Mouse (Mus musculus) neural tube, postnatal 0 days (tissue): ENCODE data around the gene Lce1j. TPM values are rescaled to one million over a fixed set of nuclear protein-coding genes. Genes with fewer than 3 reads are reported as not detected.

Experiments
- polyA plus RNA-seq: library from polyadenylated mRNA; unstranded; fragments of >200 nt; fragmentation: Nextera tagmentation; extraction: Ambion mirVana; gene quantifications from 2 replicates; pipeline ENCODE4 v1.2.1, GENCODE M21; 2015

Lce1j gene
- not detected in 2 replicates for polyA plus RNA-seq

DNA sequence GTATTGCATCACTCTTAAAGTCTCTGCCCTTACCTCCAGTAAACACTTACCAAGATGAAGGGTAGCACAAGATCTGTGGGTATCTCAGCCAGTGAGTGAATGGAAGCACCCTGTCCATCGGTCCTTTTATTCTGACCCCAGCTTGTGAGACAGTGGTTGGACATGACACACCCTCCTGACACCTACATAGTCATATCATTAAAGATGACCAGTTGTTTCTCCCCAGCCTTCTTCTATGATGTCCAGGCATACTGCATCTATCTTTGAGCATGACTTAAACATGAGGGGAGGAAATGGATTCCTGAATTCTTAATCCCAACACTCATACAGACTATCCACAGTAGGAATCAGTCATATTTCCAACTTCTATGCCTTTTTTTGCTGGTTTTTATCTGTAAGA lies at the start of gene Lce1j:
Gene Lce1j, minus strand, starts transcription at position 101 of the 400 bp plus-strand sequence.

DNA sequence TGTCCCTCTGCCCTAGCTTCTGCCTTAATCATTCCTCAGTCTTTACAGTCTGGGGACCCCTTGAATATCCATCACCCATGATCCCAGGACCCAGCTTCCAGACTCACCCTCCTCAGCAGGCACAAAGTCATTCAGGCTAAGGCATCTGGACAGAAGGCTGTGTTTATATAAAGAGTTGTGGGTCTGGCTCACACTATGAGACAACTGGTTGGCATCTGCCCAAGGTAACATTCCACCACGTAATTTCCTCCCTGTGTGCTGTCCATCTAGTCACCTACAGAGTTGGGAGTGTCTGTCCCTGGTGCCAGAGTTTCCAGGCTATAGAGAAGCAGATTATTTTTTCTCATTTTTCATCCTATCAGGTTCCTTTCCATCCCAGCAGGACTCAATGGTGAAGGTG lies 36.8 kb upstream of the Lce1j start, which contains the start of gene Kprp:
Gene Kprp, minus strand, starts transcription at position 140 of the 400 bp plus-strand sequence.

DNA sequence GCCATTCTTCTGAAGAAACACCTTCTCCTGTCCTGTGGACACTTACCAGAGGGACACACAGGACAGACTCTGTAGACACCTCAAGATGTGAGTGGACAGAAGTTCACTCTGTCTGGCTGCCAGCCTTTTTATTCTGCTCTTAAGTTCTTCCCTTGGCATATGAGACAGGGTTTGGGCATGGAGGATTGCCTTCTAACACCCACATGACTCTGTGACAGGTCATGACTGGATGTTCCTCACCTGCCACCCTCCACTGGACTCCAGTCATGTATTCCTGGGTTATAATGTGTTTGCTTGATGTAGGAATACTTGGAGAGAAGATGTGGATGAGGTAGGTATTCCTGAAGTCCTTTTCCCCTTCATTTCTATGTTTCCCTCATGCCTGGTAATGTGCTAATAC lies 17.5 kb upstream of the Lce1j start, which contains the start of gene Lce1k:
Gene Lce1k, minus strand, starts transcription at position 101 of the 400 bp plus-strand sequence.

DNA sequence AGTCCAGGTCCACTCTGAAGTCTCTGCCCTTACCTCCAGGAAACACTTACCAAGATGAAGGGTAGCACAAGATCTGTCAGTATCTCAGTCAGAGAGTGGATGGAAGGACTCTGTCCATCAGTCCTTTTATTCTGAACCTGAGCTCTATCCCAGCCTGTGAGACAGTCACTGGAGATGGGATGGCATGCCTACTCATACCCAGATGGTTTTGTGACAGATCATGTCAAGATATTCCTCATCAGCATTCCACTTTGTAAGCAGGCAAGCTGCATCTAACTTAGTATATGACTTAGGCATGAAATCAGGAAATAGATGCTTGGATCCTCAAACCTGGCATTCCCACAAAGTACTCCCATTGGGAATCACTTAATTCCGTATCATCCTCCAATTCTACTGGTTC lies 11.5 kb downstream of the Lce1j start, which contains the start of gene Lce1i:
Gene Lce1i, minus strand, starts transcription at position 101 of the 400 bp plus-strand sequence.

GRCm38 (mm10) chr3:92764965-92765364 lies 25.3 kb downstream of the Lce1j start, which contains the start of gene Lce1h:
Gene Lce1h (minus strand): TSS chr3:92765065.

GRCm38 (mm10) chr3:92752238-92752637 lies 38.1 kb downstream of the Lce1j start, which contains the start of gene Lce1g:
Gene Lce1g (minus strand): TSS chr3:92752338.

GRCm38 (mm10) chr3:92738996-92739395 lies 51.3 kb downstream of the Lce1j start, which contains the start of gene Gm38119:
Gene Gm38119 (minus strand): TSS chr3:92739096.

Other genes with a start within 250 kb of the Lce1j start
- gene Ivl, start 216.8 kb downstream of the Lce1j start, polyA plus RNA-seq: not detected in 2 replicates
- not detected in 2 replicates for gene Smcp, start 201.5 kb downstream of the Lce1j start, polyA plus RNA-seq
- not detected in 2 replicates for gene 2210017I01Rik, start 183.0 kb downstream of the Lce1j start, polyA plus RNA-seq
- not detected in 2 replicates for gene Lce6a, start 168.9 kb downstream of the Lce1j start, polyA plus RNA-seq
- not detected in 2 replicates for gene Lce1a1, start 142.2 kb downstream of the Lce1j start, polyA plus RNA-seq
- gene Lce1b, start 133.6 kb downstream of the Lce1j start, polyA plus RNA-seq: not detected in 2 replicates
- not detected in 2 replicates for gene Lce1a2, start 120.2 kb downstream of the Lce1j start, polyA plus RNA-seq
- gene Lce1c, start 111.3 kb downstream of the Lce1j start, polyA plus RNA-seq: not detected in 2 replicates
- not detected in 2 replicates for gene Lce1d, start 103.3 kb downstream of the Lce1j start, polyA plus RNA-seq
- not detected in 2 replicates for gene Lce1e, start 81.4 kb downstream of the Lce1j start, polyA plus RNA-seq
- gene Lce1f, start 70.2 kb downstream of the Lce1j start, polyA plus RNA-seq: not detected in 2 replicates
- not detected in 2 replicates for gene Gm38119, start 51.4 kb downstream of the Lce1j start, polyA plus RNA-seq
- gene Lce1g, start 38.2 kb downstream of the Lce1j start, polyA plus RNA-seq: not detected in 2 replicates
- gene Lce1h, start 25.4 kb downstream of the Lce1j start, polyA plus RNA-seq: not detected in 2 replicates
- gene Lce1i, start 11.6 kb downstream of the Lce1j start, polyA plus RNA-seq: not detected in 2 replicates
- gene Lce1k, start 17.4 kb upstream of the Lce1j start, polyA plus RNA-seq: not detected in 2 replicates
- gene Kprp, start 36.7 kb upstream of the Lce1j start, polyA plus RNA-seq: not detected in 2 replicates
- gene Lce1l, start 60.8 kb upstream of the Lce1j start, polyA plus RNA-seq: not detected in 2 replicates
- gene 2310050C09Rik, start 79.7 kb upstream of the Lce1j start, polyA plus RNA-seq: not detected in 2 replicates
- gene Lce3a, start 135.7 kb upstream of the Lce1j start, polyA plus RNA-seq: not detected in 2 replicates
- not detected in 2 replicates for gene Lce3b, start 142.5 kb upstream of the Lce1j start, polyA plus RNA-seq
- not detected in 2 replicates for gene Lce3c, start 154.0 kb upstream of the Lce1j start, polyA plus RNA-seq
- not detected in 2 replicates for gene Lce3d, start 166.9 kb upstream of the Lce1j start, polyA plus RNA-seq
- not detected in 2 replicates for gene Lce3e, start 176.5 kb upstream of the Lce1j start, polyA plus RNA-seq
- gene Lce3f, start 201.7 kb upstream of the Lce1j start, polyA plus RNA-seq: not detected in 2 replicates
- 0.79 and 0.97 TPM in 2 replicates for gene Crct1, start 225.2 kb upstream of the Lce1j start, polyA plus RNA-seq
- gene Lce1m, start 228.5 kb upstream of the Lce1j start, polyA plus RNA-seq: not detected in 2 replicates